ENCODE assay signal across 7 mouse cellular contexts in genomic region chr11:80477341-80478199, GRCm38 (mm10). TPM values are rescaled to one million over a fixed set of nuclear protein-coding genes. Genes with fewer than 3 reads are reported as not detected.
DNase-seq lines count a peak whose midpoint lies in the region; ATAC-seq and TF ChIP-seq lines count a peak whose summit lies in the region.

No protein-coding gene starts in this region.

- peaks cover 9% of the 10 kb centered on the region; the same call in 1 of the 2 replicates for H3K36me3 ChIP-seq in lung, embryonic 15.5 days
- H3K36me3 ChIP-seq in forebrain, postnatal 0 days (ENCODE audit: insufficient read depth): peaks cover 7% of the 10 kb centered on the region
- H3K36me3 ChIP-seq in myocyte (ENCODE audit: control insufficient read depth, insufficient read depth): peaks cover 20% of the 10 kb centered on the region

- peaks cover 7% of the 10 kb centered on the region; the same call in 1 of the 2 replicates for H3K27me3 ChIP-seq in lung, embryonic 15.5 days
- H3K27me3 ChIP-seq in forebrain, postnatal 0 days (ENCODE audit: insufficient read depth, low read length): no peaks in the 10 kb centered on the region
- no peaks in the 10 kb centered on the region for H3K27me3 ChIP-seq in myocyte (ENCODE audit: control insufficient read depth, insufficient read depth, insufficient read length)

- H3K4me3 ChIP-seq in lung, embryonic 15.5 days: peak overlapping the region; percentile 53
- H3K4me3 ChIP-seq in forebrain, postnatal 0 days (ENCODE audit: low read depth, low read length): peak overlapping the region; percentile 97
- peak overlapping the region; percentile 72 for H3K4me3 ChIP-seq in myocyte

- intact Hi-C loops in left cerebral cortex, postnatal 4 days (cut with DNase I): loop anchor here (2.0 to 5.0 kb wide), 3 partner anchors 123 to 195 kb away; no protein-coding TSS in a partner anchor

- TF ChIP-seq POLR2A in myocyte (IDR thresholded peaks at IDR 0.05; ENCODE audit: insufficient read length, low read depth): no peak

- H3K4me2 ChIP-seq in lung, embryonic 15.5 days: peak overlapping the region; percentile 93
- H3K4me2 ChIP-seq in forebrain, postnatal 0 days (ENCODE audit: low read depth): peak overlapping the region; percentile 88
- peak overlapping the region; percentile 90 for H3K4me2 ChIP-seq in myocyte (ENCODE audit: low read depth)

- no peak for TF ChIP-seq CTCF in forebrain, postnatal 0 days (IDR thresholded peaks at IDR 0.05; ENCODE audit: low read depth)

- H3K9ac ChIP-seq in lung, embryonic 15.5 days: peak overlapping the region; percentile 47
- H3K9ac ChIP-seq in forebrain, postnatal 0 days: peak overlapping the region; percentile 99

- no peak overlapping the region for H3K27ac ChIP-seq in lung, embryonic 15.5 days
- peak overlapping the region; percentile 99 for H3K27ac ChIP-seq in forebrain, postnatal 0 days (ENCODE audit: low read depth, low read length)

- peaks cover 36% of the 10 kb centered on the region for H3K4me1 ChIP-seq in lung, embryonic 15.5 days
- peaks cover 20% of the 10 kb centered on the region for H3K4me1 ChIP-seq in forebrain, postnatal 0 days (ENCODE audit: insufficient read depth)

- no peak for DNase-seq in lung, postnatal 25 days (ENCODE audit: low spot score)
- DNase-seq in cerebellum, postnatal 10 days: peak; percentile 72 to 78
- peak; percentile 68 for DNase-seq in forebrain, postnatal 0 days
- DNase-seq in kidney, postnatal 14 days: peak; percentile 17
- DNase-seq in left cerebral cortex, postnatal 4 days: no peak

- H3K9me3 ChIP-seq in lung, embryonic 15.5 days: no peaks in the 10 kb centered on the region
- H3K9me3 ChIP-seq in forebrain, postnatal 0 days (ENCODE audit: low read length): no peaks in the 10 kb centered on the region

- H3K79me2 ChIP-seq in myocyte (ENCODE audit: control insufficient read depth, insufficient read depth): peaks cover 43% of the 10 kb centered on the region

- 12% methylated on average over 55 of the region's 55 CpGs for WGBS in lung, embryonic 15.5 days
- WGBS in forebrain, postnatal 0 days: 10% methylated on average over 53 of the region's 55 CpGs

- H3ac ChIP-seq in myocyte (ENCODE audit: control insufficient read depth, insufficient read length): peak overlapping the region; percentile 55

- peak; percentile 9 for ATAC-seq in lung, embryonic 15.5 days (ENCODE audit: borderline replicate concordance, extremely low read depth, low FRiP score, low TSS enrichment)
- peak; percentile 10; the same call in 1 of the 2 replicates for ATAC-seq in forebrain, postnatal 0 days

TF ChIP-seq in myocyte, 11 proteins besides CTCF, POLR2A, EP300 and RAD21:
- TF ChIP-seq POLR2AphosphoS2 (IDR thresholded peaks at IDR 0.05; ENCODE audit: insufficient read length, low read depth) (peak; percentile 50), E2F4 (IDR thresholded peaks at IDR 0.05; ENCODE audit: insufficient read depth) (no peak)
TF ChIP-seq in myocyte: peak in this region for 1.

RNA-seq across cellular contexts. Expression of gene Cdk5r1, which starts 0.7 kb away (rescaled TPM):
- 0.81 and 1.2 TPM in 2 replicates for polyA plus RNA-seq in lung, embryonic 15.5 days (2015; fragmentation: Nextera tagmentation; extraction: Ambion mirVana)
- total RNA-seq in forebrain, postnatal 0 days (2014; rRNA removed): 392 and 416 TPM in 2 replicates
- 117 and 122 TPM in 2 replicates for polyA plus RNA-seq in forebrain, postnatal 0 days (2015; fragmentation: Nextera tagmentation; extraction: Ambion mirVana)
- 11.3 TPM for polyA plus RNA-seq in myocyte (2012; fragmentation: generic; extraction: Trizol)
- 100 to 1,000 TPM; 380 to 382 TPM for total RNA-seq in left cerebral cortex, postnatal 4 days (2021)

RNA-seq across cellular contexts. Expression of gene Psmd11, which starts 49.2 kb away (rescaled TPM):
- polyA plus RNA-seq in lung, embryonic 15.5 days (2015; fragmentation: Nextera tagmentation; extraction: Ambion mirVana): 300 and 311 TPM in 2 replicates
- total RNA-seq in forebrain, postnatal 0 days (2014; rRNA removed): 30.2 and 33.4 TPM in 2 replicates
- polyA plus RNA-seq in forebrain, postnatal 0 days (2015; fragmentation: Nextera tagmentation; extraction: Ambion mirVana): 280 and 310 TPM in 2 replicates
- 74.9 TPM for polyA plus RNA-seq in myocyte (2012; fragmentation: generic; extraction: Trizol)
- 100 to 1,000 TPM; 117 to 120 TPM for total RNA-seq in left cerebral cortex, postnatal 4 days (2021)

Comparison
In these comparisons a context has a peak if more than half of its experiments do, and no peak if none do; other contexts are left out.
1. DNase-seq: peak in cerebellum, postnatal 10 days (2 of 2), forebrain, postnatal 0 days (single experiment) and kidney, postnatal 14 days (single experiment); none in lung, postnatal 25 days (single experiment) and left cerebral cortex, postnatal 4 days (single experiment).
2. Peak in every context shown above with its lines, with median percentiles within 50 percentile points of each other: H3K4me2 ChIP-seq and H3K4me3 ChIP-seq.